Mouse (Mus musculus): ENCODE data around the gene Pkp3. TPM values are rescaled to one million over a fixed set of nuclear protein-coding genes. Genes with fewer than 3 reads are reported as not detected.

Pkp3 gene
- polyA plus RNA-seq, 1 experiment from 2014 or later: 10.5 TPM

GRCm38 (mm10) chr7:141056976-141057375 lies 21.0 kb upstream of the Pkp3 start:
- no peak overlapping the region for H3K9ac ChIP-seq (replicated peaks; ENCODE audit: low read length)
- WGBS: 87% methylated on average over 6 of the region's 6 CpGs
- no peak overlapping the region for H3K4me3 ChIP-seq (ENCODE audit: low read length)
- no peak overlapping the region for H3K27ac ChIP-seq (ENCODE audit: low read length)
- H3K27me3 ChIP-seq (ENCODE audit: insufficient read depth, low read length): no peaks in the 10 kb centered on the region
- no peak overlapping the region for H3K4me2 ChIP-seq (replicated peaks; ENCODE audit: low read depth, low read length)
- no peaks in the 10 kb centered on the region for H3K36me3 ChIP-seq (ENCODE audit: insufficient read depth, low read length)
- no peaks in the 10 kb centered on the region for H3K9me3 ChIP-seq (ENCODE audit: low read length)
- no peak for ATAC-seq (ENCODE audit: low FRiP score, low TSS enrichment)
- peaks cover 10% of the 10 kb centered on the region; the same call in 1 of the 2 replicates for H3K4me1 ChIP-seq (ENCODE audit: insufficient read depth, low read length)

- no peak overlapping the region for H3K9ac ChIP-seq (replicated peaks; ENCODE audit: low read length)
- no peak overlapping the region for H3K4me2 ChIP-seq (replicated peaks; ENCODE audit: low read depth, low read length)
- H3K27me3 ChIP-seq (ENCODE audit: insufficient read depth, low read length): no peaks in the 10 kb centered on the region
- H3K9me3 ChIP-seq (ENCODE audit: low read length): no peaks in the 10 kb centered on the region
- no peak overlapping the region for H3K27ac ChIP-seq (ENCODE audit: low read length)
- WGBS: 96% methylated on average over 1 of the region's 1 CpGs
- no peak for ATAC-seq (ENCODE audit: low FRiP score, low TSS enrichment)
- no peak overlapping the region for H3K4me3 ChIP-seq (ENCODE audit: low read length)
- peaks cover 10% of the 10 kb centered on the region; the same call in 1 of the 2 replicates for H3K4me1 ChIP-seq (ENCODE audit: insufficient read depth, low read length)
- H3K36me3 ChIP-seq (ENCODE audit: insufficient read depth, low read length): no peaks in the 10 kb centered on the region
Measured at GRCm38 (mm10) chr7:141057541-141057940, 20.5 kb upstream of the Pkp3 start.

GRCm38 (mm10) chr7:141058601-141059341 lies 19.2 kb upstream of the Pkp3 start:
- Histone ChIP-seq H3K4me2 (replicated peaks; ENCODE audit: low read depth, low read length) (no peak overlapping the region), H3K27me3 (ENCODE audit: insufficient read depth, low read length) (no peaks in the 10 kb centered on the region), H3K27ac (ENCODE audit: low read length) (no peak overlapping the region), H3K4me3 (ENCODE audit: low read length) (no peak overlapping the region), H3K9ac (replicated peaks; ENCODE audit: low read length) (no peak overlapping the region), H3K36me3 (ENCODE audit: insufficient read depth, low read length) (no peaks in the 10 kb centered on the region), H3K4me1 (ENCODE audit: insufficient read depth, low read length) (peaks cover 10% of the 10 kb centered on the region; the same call in 1 of the 2 replicates), H3K9me3 (ENCODE audit: low read length) (no peaks in the 10 kb centered on the region)
- 92% methylated on average over 14 of the region's 14 CpGs for WGBS
- no peak for ATAC-seq (ENCODE audit: low FRiP score, low TSS enrichment)

GRCm38 (mm10) chr7:141059929-141060328 lies 18.1 kb upstream of the Pkp3 start:
- peak overlapping the region; percentile 77 for H3K9ac ChIP-seq (replicated peaks; ENCODE audit: low read length)
- H3K4me2 ChIP-seq (replicated peaks; ENCODE audit: low read depth, low read length): peak overlapping the region; percentile 90
- ATAC-seq (ENCODE audit: low FRiP score, low TSS enrichment): peak; percentile 19; the same call in 1 of the 2 replicates

GRCm38 (mm10) chr7:141060426-141061242 lies 17.4 kb upstream of the Pkp3 start, which contains the start of gene B4galnt4:
Gene B4galnt4 (plus strand): TSS chr7:141061104.
- WGBS: 1% methylated on average over 71 of the region's 72 CpGs
- Histone ChIP-seq H3K36me3 (ENCODE audit: insufficient read depth, low read length) (no peaks in the 10 kb centered on the region; the same call in 1 of the 2 replicates), H3K27me3 (ENCODE audit: insufficient read depth, low read length) (no peaks in the 10 kb centered on the region), H3K27ac (ENCODE audit: low read length) (no peak within 1 kb of the TSS), H3K9me3 (ENCODE audit: low read length) (no peaks in the 10 kb centered on the region), H3K4me3 (ENCODE audit: low read length) (peak within 1 kb of the TSS; percentile 58), H3K4me1 (ENCODE audit: insufficient read depth, low read length) (peaks cover 10% of the 10 kb centered on the region; the same call in 1 of the 2 replicates), H3K4me2 (replicated peaks; ENCODE audit: low read depth, low read length) (peak within 1 kb of the TSS; percentile 90), H3K9ac (replicated peaks; ENCODE audit: low read length) (peak within 1 kb of the TSS; percentile 77)
- ATAC-seq (ENCODE audit: low FRiP score, low TSS enrichment): peak; percentile 95

More at GRCm38 (mm10) chr7:141059929-141060328, 18.1 kb upstream of the Pkp3 start:
- H3K4me3 ChIP-seq (ENCODE audit: low read length): peak overlapping the region; percentile 58
- H3K4me1 ChIP-seq (ENCODE audit: insufficient read depth, low read length): peaks cover 10% of the 10 kb centered on the region; the same call in 1 of the 2 replicates
- no peaks in the 10 kb centered on the region for H3K9me3 ChIP-seq (ENCODE audit: low read length)
- H3K27ac ChIP-seq (ENCODE audit: low read length): no peak overlapping the region
- no peaks in the 10 kb centered on the region for H3K36me3 ChIP-seq (ENCODE audit: insufficient read depth, low read length)
- 59% methylated on average over 2 of the region's 2 CpGs for WGBS
- H3K27me3 ChIP-seq (ENCODE audit: insufficient read depth, low read length): no peaks in the 10 kb centered on the region

- Histone ChIP-seq H3K27ac (ENCODE audit: low read length) (no peak overlapping the region), H3K36me3 (ENCODE audit: insufficient read depth, low read length) (no peaks in the 10 kb centered on the region; the same call in 1 of the 2 replicates), H3K4me3 (ENCODE audit: low read length) (peak overlapping the region; percentile 58), H3K9me3 (ENCODE audit: low read length) (no peaks in the 10 kb centered on the region), H3K4me2 (replicated peaks; ENCODE audit: low read depth, low read length) (peak overlapping the region; percentile 90), H3K4me1 (ENCODE audit: insufficient read depth, low read length) (peaks cover 10% of the 10 kb centered on the region; the same call in 1 of the 2 replicates), H3K9ac (replicated peaks; ENCODE audit: low read length) (peak overlapping the region; percentile 77), H3K27me3 (ENCODE audit: insufficient read depth, low read length) (no peaks in the 10 kb centered on the region)
- ATAC-seq (ENCODE audit: low FRiP score, low TSS enrichment): peak; percentile 54
- under 1% methylated on average over 37 of the region's 37 CpGs for WGBS
Measured at GRCm38 (mm10) chr7:141061269-141061692, 16.7 kb upstream of the Pkp3 start.

GRCm38 (mm10) chr7:141062525-141062924 lies 15.5 kb upstream of the Pkp3 start:
- Histone ChIP-seq H3K9me3 (ENCODE audit: low read length) (no peaks in the 10 kb centered on the region), H3K27me3 (ENCODE audit: insufficient read depth, low read length) (no peaks in the 10 kb centered on the region), H3K27ac (ENCODE audit: low read length) (no peak overlapping the region), H3K4me2 (replicated peaks; ENCODE audit: low read depth, low read length) (no peak overlapping the region), H3K4me3 (ENCODE audit: low read length) (no peak overlapping the region), H3K9ac (replicated peaks; ENCODE audit: low read length) (no peak overlapping the region), H3K4me1 (ENCODE audit: insufficient read depth, low read length) (peaks cover 10% of the 10 kb centered on the region; the same call in 1 of the 2 replicates), H3K36me3 (ENCODE audit: insufficient read depth, low read length) (no peaks in the 10 kb centered on the region; the same call in 1 of the 2 replicates)
- WGBS: 85% methylated on average over 7 of the region's 7 CpGs
- ATAC-seq (ENCODE audit: low FRiP score, low TSS enrichment): no peak

- Histone ChIP-seq H3K27me3 (ENCODE audit: insufficient read depth, low read length) (no peaks in the 10 kb centered on the region), H3K9ac (replicated peaks; ENCODE audit: low read length) (no peak overlapping the region), H3K36me3 (ENCODE audit: insufficient read depth, low read length) (no peaks in the 10 kb centered on the region; the same call in 1 of the 2 replicates), H3K4me1 (ENCODE audit: insufficient read depth, low read length) (peaks cover 10% of the 10 kb centered on the region; the same call in 1 of the 2 replicates), H3K4me2 (replicated peaks; ENCODE audit: low read depth, low read length) (no peak overlapping the region), H3K9me3 (ENCODE audit: low read length) (no peaks in the 10 kb centered on the region), H3K4me3 (ENCODE audit: low read length) (no peak overlapping the region), H3K27ac (ENCODE audit: low read length) (no peak overlapping the region)
- WGBS: 88% methylated on average over 3 of the region's 3 CpGs
- ATAC-seq (ENCODE audit: low FRiP score, low TSS enrichment): no peak
Measured at GRCm38 (mm10) chr7:141063353-141063752, 14.7 kb upstream of the Pkp3 start.

GRCm38 (mm10) chr7:141064175-141064574 lies 13.8 kb upstream of the Pkp3 start:
- no peaks in the 10 kb centered on the region; the same call in 1 of the 2 replicates for H3K36me3 ChIP-seq (ENCODE audit: insufficient read depth, low read length)
- H3K4me3 ChIP-seq (ENCODE audit: low read length): no peak overlapping the region
- WGBS: 78% methylated on average over 7 of the region's 7 CpGs
- H3K9ac ChIP-seq (replicated peaks; ENCODE audit: low read length): no peak overlapping the region
- no peaks in the 10 kb centered on the region for H3K27me3 ChIP-seq (ENCODE audit: insufficient read depth, low read length)
- no peak for ATAC-seq (ENCODE audit: low FRiP score, low TSS enrichment)
- no peaks in the 10 kb centered on the region for H3K9me3 ChIP-seq (ENCODE audit: low read length)
- H3K4me2 ChIP-seq (replicated peaks; ENCODE audit: low read depth, low read length): no peak overlapping the region
- H3K4me1 ChIP-seq (ENCODE audit: insufficient read depth, low read length): peaks cover 10% of the 10 kb centered on the region; the same call in 1 of the 2 replicates
- no peak overlapping the region for H3K27ac ChIP-seq (ENCODE audit: low read length)

Data from kidney, embryonic 16.5 days (tissue).